Mouse (Mus musculus) liver, embryonic 15.5 days (tissue): ENCODE results near the gene Cmtm6. TPM values are rescaled to one million over a fixed set of nuclear protein-coding genes. Genes with fewer than 3 reads are reported as not detected.
"Not testable (repeated sequence)": the region's sequence is repeated elsewhere in the genome, so short reads cannot be mapped to it uniquely, and the experiment has no call there.

Experiments used
- ATAC-seq: fragments of 200-750 bp; cut with Nextera tagmentation; 2 replicates; pipeline ENCODE4 v1.8.0; 2017; ENCODE audit warnings: moderate number of reproducible peaks, mild to moderate bottlenecking, moderate library complexity; ENCODE audit not compliant: insufficient read depth
- H3K27ac ChIP-seq: fragments of 300-500 bp; sonication (generic); replicated peaks from 2 replicates; pipeline ENCODE4 v1.5.1; 2015; ENCODE audit warnings: mild to moderate bottlenecking, inconsistent platforms
- H3K27me3 ChIP-seq: fragments of 300-500 bp; sonication (generic); 2 replicates; pipeline ENCODE4 v1.6.1; 2015; ENCODE audit warnings: mild to moderate bottlenecking, inconsistent platforms
- H3K36me3 ChIP-seq: fragments of 300-500 bp; sonication (generic); replicated peaks from 2 replicates; pipeline ENCODE4 v1.6.1; 2015; ENCODE audit warnings: moderate library complexity, mild to moderate bottlenecking, inconsistent platforms
- H3K4me1 ChIP-seq: fragments of 300-500 bp; sonication (generic); replicated peaks from 2 replicates; pipeline ENCODE4 v1.6.1; 2015; ENCODE audit warnings: inconsistent platforms
- H3K4me2 ChIP-seq: fragments of 300-500 bp; sonication (generic); 2 replicates; pipeline ENCODE4 v1.6.1; 2015; ENCODE audit warnings: moderate library complexity, mild to moderate bottlenecking, inconsistent platforms
- H3K4me3 ChIP-seq: fragments of 300-500 bp; sonication (generic); replicated peaks from 2 replicates; pipeline ENCODE4 v1.5.1; 2015; ENCODE audit warnings: mild to moderate bottlenecking, inconsistent platforms
- H3K9ac ChIP-seq: fragments of 300-500 bp; sonication (generic); 2 replicates; pipeline ENCODE4 v1.6.1; 2015; ENCODE audit warnings: moderate library complexity, mild to moderate bottlenecking, inconsistent platforms
- H3K9me3 ChIP-seq: fragments of 300-500 bp; sonication (generic); replicated peaks from 2 replicates; pipeline ENCODE4 v1.6.1; 2016; ENCODE audit warnings: inconsistent platforms
- WGBS: fragments of 180-500 bp; shearing (Covaris S2); methylation state at CpG from one replicate; pipeline ENCODE4 v1.1.7; 2015; ENCODE audit warnings: mixed read lengths; ENCODE audit not compliant: insufficient replicate concordance; 5-methylcytosine and 5-hydroxymethylcytosine counted together
- polyA plus RNA-seq: library from polyadenylated mRNA; unstranded; fragments of >200 nt; fragmentation: Nextera tagmentation; extraction: Ambion mirVana; gene quantifications from 2 replicates; pipeline ENCODE4 v1.2.1, GENCODE M21; 2015

The Cmtm6 gene
- polyA plus RNA-seq: 26.3 and 28.5 TPM in 2 replicates

GRCm38 (mm10) chr9:114731011-114731755 lies at the start of gene Cmtm6:
Gene Cmtm6, plus strand, starts transcription at chr9:114731116.
- peak; percentile 89 for ATAC-seq
- no peaks in the 10 kb centered on the region for H3K27me3 ChIP-seq
- no peaks in the 10 kb centered on the region for H3K9me3 ChIP-seq
- peak within 1 kb of the TSS; percentile 95 for H3K4me3 ChIP-seq
- peak within 1 kb of the TSS; percentile 96 for H3K4me2 ChIP-seq
- under 1% methylated on average over 53 of the region's 53 CpGs for WGBS
- no peaks in the 10 kb centered on the region for H3K36me3 ChIP-seq
- peak within 1 kb of the TSS; percentile 97 for H3K27ac ChIP-seq
- H3K9ac ChIP-seq: peak within 1 kb of the TSS; percentile 94
- H3K4me1 ChIP-seq: peaks cover 59% of the 10 kb centered on the region

GRCm38 (mm10) chr9:114682193-114682592 lies 48.7 kb upstream of the Cmtm6 start:
- 51% methylated on average over 4 of the region's 4 CpGs for WGBS
- Histone ChIP-seq H3K9me3 (no peaks in the 10 kb centered on the region), H3K27ac (no peak overlapping the region), H3K4me3 (no peak overlapping the region), H3K36me3 (no peaks in the 10 kb centered on the region), H3K4me2 (no peak overlapping the region), H3K4me1 (no peaks in the 10 kb centered on the region), H3K9ac (no peak overlapping the region), H3K27me3 (no peaks in the 10 kb centered on the region)
- no peak for ATAC-seq

GRCm38 (mm10) chr9:114686245-114686644 lies 44.7 kb upstream of the Cmtm6 start:
- Histone ChIP-seq H3K4me3 (no peak overlapping the region), H3K4me2 (no peak overlapping the region), H3K4me1 (peaks cover 25% of the 10 kb centered on the region), H3K9ac (no peak overlapping the region), H3K27ac (no peak overlapping the region), H3K27me3 (no peaks in the 10 kb centered on the region), H3K9me3 (no peaks in the 10 kb centered on the region), H3K36me3 (0 out of 2 replicates have a peak, but pooled peaks cover 2% of the 10 kb centered on the region)
- 43% methylated on average over 7 of the region's 7 CpGs for WGBS
- no peak for ATAC-seq

GRCm38 (mm10) chr9:114687639-114688038 lies 43.3 kb upstream of the Cmtm6 start:
- 74% methylated on average over 13 of the region's 13 CpGs for WGBS
- Histone ChIP-seq H3K9me3 (no peaks in the 10 kb centered on the region), H3K36me3 (peaks cover 13% of the 10 kb centered on the region), H3K4me2 (peak overlapping the region; percentile 96), H3K9ac (peak overlapping the region; percentile 76), H3K27me3 (no peaks in the 10 kb centered on the region), H3K27ac (no peak overlapping the region), H3K4me3 (peak overlapping the region; percentile 86), H3K4me1 (peaks cover 25% of the 10 kb centered on the region)
- ATAC-seq: no peak

GRCm38 (mm10) chr9:114688252-114688952 lies 42.5 kb upstream of the Cmtm6 start, which contains the start of gene Dync1li1:
Gene Dync1li1, plus strand, starts transcription at chr9:114688790.
- WGBS: under 1% methylated on average over 56 of the region's 57 CpGs
- H3K9me3 ChIP-seq: no peaks in the 10 kb centered on the region

GRCm38 (mm10) chr9:114688953-114689407 lies 41.9 kb upstream of the Cmtm6 start:
- Histone ChIP-seq H3K9ac (peak overlapping the region; percentile 87), H3K4me3 (peak overlapping the region; percentile 86), H3K27ac (peak overlapping the region; percentile 99), H3K27me3 (no peaks in the 10 kb centered on the region), H3K4me1 (peaks cover 25% of the 10 kb centered on the region), H3K9me3 (no peaks in the 10 kb centered on the region), H3K4me2 (peak overlapping the region; percentile 96), H3K36me3 (peaks cover 21% of the 10 kb centered on the region)
- ATAC-seq: peak; percentile 87
- WGBS: 0% methylated on average over 50 of the region's 50 CpGs

More at GRCm38 (mm10) chr9:114688252-114688952, 42.5 kb upstream of the Cmtm6 start, which contains the start of gene Dync1li1:
- ATAC-seq: peak; percentile 97
- Histone ChIP-seq H3K27ac (peak within 1 kb of the TSS; percentile 99), H3K9ac (peak within 1 kb of the TSS; percentile 87), H3K27me3 (no peaks in the 10 kb centered on the region), H3K4me1 (peaks cover 25% of the 10 kb centered on the region), H3K4me2 (peak within 1 kb of the TSS; percentile 96), H3K4me3 (peak within 1 kb of the TSS; percentile 86), H3K36me3 (peaks cover 17% of the 10 kb centered on the region)

GRCm38 (mm10) chr9:114690119-114690601 lies 40.8 kb upstream of the Cmtm6 start:
- Histone ChIP-seq H3K4me3 (peak overlapping the region; percentile 86), H3K4me1 (peaks cover 27% of the 10 kb centered on the region), H3K27ac (no peak overlapping the region), H3K27me3 (no peaks in the 10 kb centered on the region), H3K36me3 (peaks cover 29% of the 10 kb centered on the region), H3K9me3 (no peaks in the 10 kb centered on the region), H3K9ac (0 out of 2 replicates have a peak overlapping the region, but pooled peaks have one; percentile 87), H3K4me2 (peak overlapping the region; percentile 96)
- no peak for ATAC-seq
- whole genome bisulfite sequencing: 22% methylated on average over 10 of the region's 10 CpGs

GRCm38 (mm10) chr9:114691112-114691511 lies 39.8 kb upstream of the Cmtm6 start:
- peaks cover 30% of the 10 kb centered on the region for H3K36me3 ChIP-seq
- no peak for ATAC-seq
- no peak overlapping the region for H3K4me3 ChIP-seq
- H3K9ac ChIP-seq: no peak overlapping the region
- peaks cover 28% of the 10 kb centered on the region for H3K4me1 ChIP-seq
- H3K4me2 ChIP-seq: no peak overlapping the region
- no peaks in the 10 kb centered on the region for H3K9me3 ChIP-seq
- no peaks in the 10 kb centered on the region for H3K27me3 ChIP-seq
- H3K27ac ChIP-seq: no peak overlapping the region

GRCm38 (mm10) chr9:114695662-114696061 lies 35.3 kb upstream of the Cmtm6 start:
- not testable (repeated sequence) for ATAC-seq, H3K9me3 ChIP-seq, H3K4me2 ChIP-seq, H3K27ac ChIP-seq, H3K9ac ChIP-seq, H3K27me3 ChIP-seq, H3K4me3 ChIP-seq
- H3K4me1 ChIP-seq: peaks cover 16% of the 10 kb centered on the region
- H3K36me3 ChIP-seq: peaks cover 45% of the 10 kb centered on the region
- WGBS: 90% methylated on average over 8 of the region's 8 CpGs

- Histone ChIP-seq H3K4me1 (peaks cover 20% of the 10 kb centered on the region; the same call in 1 of the 2 replicates), H3K27me3 (no peaks in the 10 kb centered on the region), H3K4me2 (no peak overlapping the region), H3K36me3 (peaks cover 38% of the 10 kb centered on the region), H3K9me3 (no peaks in the 10 kb centered on the region), H3K27ac (no peak overlapping the region), H3K9ac (no peak overlapping the region), H3K4me3 (no peak overlapping the region)
- no peak for ATAC-seq
- WGBS: 72% methylated on average over 4 of the region's 4 CpGs
Measured at GRCm38 (mm10) chr9:114697072-114697471, 33.8 kb upstream of the Cmtm6 start.

- H3K4me2 ChIP-seq: no peak overlapping the region
- H3K36me3 ChIP-seq: peaks cover 30% of the 10 kb centered on the region
- H3K27ac ChIP-seq: no peak overlapping the region
- peaks cover 20% of the 10 kb centered on the region; the same call in 1 of the 2 replicates for H3K4me1 ChIP-seq
- no peak overlapping the region for H3K9ac ChIP-seq
- 89% methylated on average over 5 of the region's 5 CpGs for WGBS
- H3K27me3 ChIP-seq: no peaks in the 10 kb centered on the region
- H3K4me3 ChIP-seq: no peak overlapping the region
- H3K9me3 ChIP-seq: no peaks in the 10 kb centered on the region
- no peak for ATAC-seq
Measured at GRCm38 (mm10) chr9:114697926-114698325, 33.0 kb upstream of the Cmtm6 start.
